Mouse (Mus musculus) midbrain, embryonic 15.5 days (tissue): ENCODE measurements at regions not wholly inside any gene's neighbourhood (a gene's known extent, or its start where the extent isn't known, plus 50 kb on each side); places are given as distances from the start of the nearest gene placed in this dataset.

Source experiments
- ATAC-seq: fragments of 200-750 bp; cut with Nextera tagmentation; replicated peaks from 2 replicates; pipeline ENCODE4 v1.8.0; 2017; ENCODE audit warnings: moderate TSS enrichment
- H3K27ac ChIP-seq: fragments of 300-500 bp; sonication (generic); 2 replicates; pipeline ENCODE4 v1.5.1; 2015; ENCODE audit warnings: mild to moderate bottlenecking, inconsistent platforms
- H3K27me3 ChIP-seq: fragments of 300-500 bp; sonication (generic); replicated peaks from 2 replicates; pipeline ENCODE4 v1.6.1; 2015; ENCODE audit warnings: inconsistent platforms
- H3K36me3 ChIP-seq: fragments of 300-500 bp; sonication (generic); replicated peaks from 2 replicates; pipeline ENCODE4 v1.6.1; 2015; ENCODE audit warnings: inconsistent platforms
- H3K4me1 ChIP-seq: fragments of 300-500 bp; sonication (generic); 2 replicates; pipeline ENCODE4 v1.6.1; 2015; ENCODE audit warnings: inconsistent platforms
- H3K4me2 ChIP-seq: fragments of 300-500 bp; sonication (generic); 2 replicates; pipeline ENCODE4 v1.6.1; 2015; ENCODE audit warnings: inconsistent platforms, mild to moderate bottlenecking, moderate library complexity
- H3K4me3 ChIP-seq: fragments of 300-500 bp; sonication (generic); 2 replicates; pipeline ENCODE4 v1.5.1; 2015; ENCODE audit warnings: mild to moderate bottlenecking, inconsistent platforms
- H3K9ac ChIP-seq: fragments of 300-500 bp; sonication (generic); 2 replicates; pipeline ENCODE4 v1.6.1; 2015; ENCODE audit warnings: mild to moderate bottlenecking, inconsistent platforms
- H3K9me3 ChIP-seq: fragments of 300-500 bp; sonication (generic); 2 replicates; pipeline ENCODE4 v1.6.1; 2016; ENCODE audit warnings: inconsistent platforms
- WGBS: fragments of 180-500 bp; shearing (Covaris S2); methylation state at CpG from one replicate; pipeline ENCODE4 v1.1.7; 2015; ENCODE audit warnings: mixed read lengths; 5-methylcytosine and 5-hydroxymethylcytosine counted together

- H3K9me3 ChIP-seq, result no peaks in the 10 kb centered on the region
- H3K4me2 ChIP-seq, result no peak overlapping the region
- no peak overlapping the region for H3K9ac ChIP-seq
- ATAC-seq, result no peak
- no peak overlapping the region for H3K4me3 ChIP-seq
- WGBS, result 58% methylated on average over 12 of the region's 12 CpGs
- no peaks in the 10 kb centered on the region for H3K36me3 ChIP-seq
- H3K4me1 ChIP-seq, result no peaks in the 10 kb centered on the region
- H3K27me3 ChIP-seq, result no peaks in the 10 kb centered on the region
- H3K27ac ChIP-seq, result no peak overlapping the region
These were observed 225.5 kb downstream of the Zfp36l1 start for GRCm38 (mm10) chr12:79887225-79887886.

- Histone ChIP-seq H3K36me3 (no peaks in the 10 kb centered on the region), H3K27ac (no peak overlapping the region), H3K9ac (no peak overlapping the region), H3K4me2 (no peak overlapping the region), H3K4me3 (no peak overlapping the region), H3K9me3 (no peaks in the 10 kb centered on the region), H3K4me1 (no peaks in the 10 kb centered on the region), H3K27me3 (no peaks in the 10 kb centered on the region)
- no peak for ATAC-seq
- 71% methylated on average over 3 of the region's 3 CpGs for WGBS
These were observed 226.3 kb downstream of the Zfp36l1 start for GRCm38 (mm10) chr12:79886494-79886893.

- H3K4me2 ChIP-seq, result no peak overlapping the region
- no peaks in the 10 kb centered on the region for H3K9me3 ChIP-seq
- no peak overlapping the region for H3K9ac ChIP-seq
- H3K4me3 ChIP-seq, result no peak overlapping the region
- H3K27me3 ChIP-seq, result no peaks in the 10 kb centered on the region
- H3K27ac ChIP-seq, result no peak overlapping the region
- H3K4me1 ChIP-seq, result peaks cover 3% of the 10 kb centered on the region; the same call in 1 of the 2 replicates
- 94% methylated on average over 2 of the region's 2 CpGs for WGBS
- no peak for ATAC-seq
- H3K36me3 ChIP-seq, result no peaks in the 10 kb centered on the region
These were observed 227.5 kb downstream of the Zfp36l1 start for GRCm38 (mm10) chr12:79885286-79885685.

GRCm38 (mm10) chr12:79883651-79884050 lies 229.2 kb downstream of the Zfp36l1 start:
- peaks cover 18% of the 10 kb centered on the region for H3K4me1 ChIP-seq
- H3K36me3 ChIP-seq, result no peaks in the 10 kb centered on the region
- no peak overlapping the region for H3K4me2 ChIP-seq
- no peaks in the 10 kb centered on the region for H3K9me3 ChIP-seq
- H3K27ac ChIP-seq, result no peak overlapping the region
- H3K27me3 ChIP-seq, result no peaks in the 10 kb centered on the region
- no peak overlapping the region for H3K9ac ChIP-seq
- WGBS, result 95% methylated on average over 4 of the region's 4 CpGs
- no peak for ATAC-seq
- H3K4me3 ChIP-seq, result no peak overlapping the region

- 75% methylated on average over 18 of the region's 18 CpGs for WGBS
- no peak overlapping the region for H3K9ac ChIP-seq
These were observed 232.0 kb downstream of the Zfp36l1 start for GRCm38 (mm10) chr12:79880751-79881261.

GRCm38 (mm10) chr12:79880346-79880745 lies 232.5 kb downstream of the Zfp36l1 start:
- Histone ChIP-seq H3K36me3 (no peaks in the 10 kb centered on the region), H3K9me3 (no peaks in the 10 kb centered on the region), H3K27ac (no peak overlapping the region), H3K4me3 (no peak overlapping the region), H3K4me2 (no peak overlapping the region), H3K27me3 (no peaks in the 10 kb centered on the region), H3K9ac (no peak overlapping the region), H3K4me1 (peaks cover 18% of the 10 kb centered on the region)
- 68% methylated on average over 4 of the region's 4 CpGs for WGBS
- no peak for ATAC-seq

More at GRCm38 (mm10) chr12:79880751-79881261, 232.0 kb downstream of the Zfp36l1 start:
- H3K27me3 ChIP-seq, result no peaks in the 10 kb centered on the region
- H3K27ac ChIP-seq, result no peak overlapping the region
- no peak for ATAC-seq
- H3K9me3 ChIP-seq, result no peaks in the 10 kb centered on the region
- no peaks in the 10 kb centered on the region for H3K36me3 ChIP-seq
- H3K4me2 ChIP-seq, result no peak overlapping the region
- no peak overlapping the region for H3K4me3 ChIP-seq
- H3K4me1 ChIP-seq, result peaks cover 18% of the 10 kb centered on the region

- Histone ChIP-seq H3K4me1 (peaks cover 18% of the 10 kb centered on the region), H3K27me3 (no peaks in the 10 kb centered on the region), H3K4me3 (no peak overlapping the region), H3K9me3 (no peaks in the 10 kb centered on the region), H3K36me3 (no peaks in the 10 kb centered on the region), H3K27ac (peak overlapping the region; percentile 51; the same call in 1 of the 2 replicates), H3K4me2 (no peak overlapping the region), H3K9ac (no peak overlapping the region)
- WGBS, result 23% methylated on average over 9 of the region's 9 CpGs
- no peak; the same call in 1 of the 2 replicates for ATAC-seq
These were observed 232.9 kb downstream of the Zfp36l1 start for GRCm38 (mm10) chr12:79879918-79880273.

- H3K4me1 ChIP-seq, result peaks cover 18% of the 10 kb centered on the region
- H3K36me3 ChIP-seq, result no peaks in the 10 kb centered on the region
- no peak overlapping the region for H3K4me3 ChIP-seq
- H3K27ac ChIP-seq, result peak overlapping the region; percentile 51; the same call in 1 of the 2 replicates
- WGBS, result 13% methylated on average over 15 of the region's 15 CpGs
- no peaks in the 10 kb centered on the region for H3K9me3 ChIP-seq
- no peak overlapping the region for H3K4me2 ChIP-seq
- no peaks in the 10 kb centered on the region for H3K27me3 ChIP-seq
- no peak overlapping the region for H3K9ac ChIP-seq
- peak; percentile 74; the same call in 1 of the 2 replicates for ATAC-seq
These were observed 233.5 kb downstream of the Zfp36l1 start for GRCm38 (mm10) chr12:79879093-79879917.

GRCm38 (mm10) chr12:79878766-79879092 lies 234.1 kb downstream of the Zfp36l1 start:
- no peaks in the 10 kb centered on the region for H3K36me3 ChIP-seq
- no peak overlapping the region for H3K4me3 ChIP-seq
- no peak overlapping the region for H3K9ac ChIP-seq
- no peaks in the 10 kb centered on the region for H3K27me3 ChIP-seq
- no peak for ATAC-seq
- H3K9me3 ChIP-seq, result no peaks in the 10 kb centered on the region
- peaks cover 18% of the 10 kb centered on the region for H3K4me1 ChIP-seq
- WGBS, result 44% methylated on average over 5 of the region's 5 CpGs
- H3K4me2 ChIP-seq, result no peak overlapping the region
- H3K27ac ChIP-seq, result no peak overlapping the region

- no peaks in the 10 kb centered on the region for H3K36me3 ChIP-seq
- no peak for ATAC-seq
- 84% methylated on average over 3 of the region's 3 CpGs for WGBS
- H3K9ac ChIP-seq, result no peak overlapping the region
- H3K27ac ChIP-seq, result no peak overlapping the region
- H3K27me3 ChIP-seq, result no peaks in the 10 kb centered on the region
- peaks cover 18% of the 10 kb centered on the region for H3K4me1 ChIP-seq
- H3K4me2 ChIP-seq, result no peak overlapping the region
- H3K9me3 ChIP-seq, result no peaks in the 10 kb centered on the region
- H3K4me3 ChIP-seq, result no peak overlapping the region
These were observed 234.7 kb downstream of the Zfp36l1 start for GRCm38 (mm10) chr12:79878163-79878562.

GRCm38 (mm10) chr12:79874333-79874732 lies 238.5 kb downstream of the Zfp36l1 start:
- Histone ChIP-seq H3K9me3 (no peaks in the 10 kb centered on the region), H3K4me2 (no peak overlapping the region), H3K4me1 (peaks cover 5% of the 10 kb centered on the region; the same call in 1 of the 2 replicates), H3K27ac (no peak overlapping the region), H3K36me3 (no peaks in the 10 kb centered on the region), H3K9ac (no peak overlapping the region), H3K4me3 (no peak overlapping the region), H3K27me3 (no peaks in the 10 kb centered on the region)
- ATAC-seq, result no peak
- WGBS, result 89% methylated on average over 2 of the region's 2 CpGs

- no peaks in the 10 kb centered on the region for H3K9me3 ChIP-seq
- no peak overlapping the region for H3K4me3 ChIP-seq
- H3K27ac ChIP-seq, result no peak overlapping the region
- H3K9ac ChIP-seq, result no peak overlapping the region
- peaks cover 2% of the 10 kb centered on the region; the same call in 1 of the 2 replicates for H3K4me1 ChIP-seq
- ATAC-seq, result no peak
- 70% methylated on average over 6 of the region's 6 CpGs for WGBS
- H3K27me3 ChIP-seq, result no peaks in the 10 kb centered on the region
- H3K36me3 ChIP-seq, result no peaks in the 10 kb centered on the region
- no peak overlapping the region for H3K4me2 ChIP-seq
These were observed 247.6 kb downstream of the Zfp36l1 start for GRCm38 (mm10) chr12:79865179-79865552.
